Mouse (Mus musculus) E14TG2a.4 (cell line): ENCODE data around the gene Ripor3.

Source experiments
- CTCF ChIP-seq: conservative IDR thresholded peaks from 2 replicates; pipeline ENCODE4 v1.5.1; 2014; ENCODE audit warnings: low read length
- NANOG ChIP-seq: IDR thresholded peaks from 2 replicates; pipeline ENCODE4 v1.6.1; 2014; ENCODE audit warnings: borderline replicate concordance, low read length, mixed read lengths
- POU5F1 ChIP-seq: IDR thresholded peaks from 2 replicates; pipeline ENCODE4 v1.6.1; 2014; ENCODE audit warnings: low read length, borderline replicate concordance

- TF ChIP-seq CTCF (peak; percentile 77), NANOG (no peak), POU5F1 (no peak)
Measured at GRCm38 (mm10) chr2:168028376-168028775, 18.0 kb upstream of the Ripor3 start.
